In the genomic region with DNA sequence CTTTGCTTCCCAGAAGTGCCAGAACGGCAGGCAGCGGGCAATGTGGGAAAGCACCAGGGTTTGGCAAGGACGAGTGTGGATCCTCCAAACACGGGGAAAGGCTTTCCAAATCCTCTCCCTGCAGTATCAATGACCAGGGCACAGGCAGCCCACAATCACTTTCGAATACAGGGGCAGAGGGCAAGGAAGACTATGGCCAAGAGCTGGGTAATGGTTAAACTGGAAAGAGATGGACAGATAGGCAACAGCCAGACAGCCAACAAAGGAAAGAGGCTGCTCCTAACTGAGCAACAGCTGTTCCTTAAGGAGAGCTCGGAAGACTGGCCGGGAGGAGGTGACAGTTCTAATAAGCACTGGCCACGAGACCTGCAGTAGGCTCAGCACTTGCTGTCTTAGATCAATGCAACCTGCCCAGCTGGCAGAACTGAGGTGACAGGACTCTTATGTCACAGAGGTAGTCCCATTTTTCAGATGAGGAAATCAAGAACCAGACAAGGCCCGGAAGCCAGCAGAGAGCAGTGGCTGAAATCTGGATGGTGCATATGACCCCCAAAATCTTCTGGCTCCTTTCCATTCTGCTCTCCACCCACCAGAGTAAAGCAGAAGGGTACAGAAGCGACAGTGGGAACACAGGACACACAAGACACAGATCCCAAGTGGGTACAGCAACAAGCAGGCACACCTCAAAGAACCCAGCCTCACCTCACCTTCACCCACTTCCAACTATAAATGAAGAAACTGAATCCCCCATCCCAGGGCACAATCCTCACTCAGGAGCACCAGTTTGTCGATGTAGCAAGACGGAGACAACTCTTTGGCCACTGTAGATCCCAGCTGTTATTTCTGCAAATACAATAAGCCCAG, we compare ENCODE assay signal across 9 mouse cellular contexts. TPM values are rescaled to one million over a fixed set of nuclear protein-coding genes. Genes with fewer than 3 reads are reported as not detected.
DNase-seq lines count a peak whose midpoint lies in the region; ATAC-seq lines count a peak whose summit lies in the region.
"Had no signal": no experiment of that assay in that cellular context is flagged by ENCODE, and none has a peak within 500 bp of the region (broad histone marks: within the 10 kb centered on the region; RNA-seq: fewer than 3 reads in every experiment).

No protein-coding gene starts in this region.

- no peaks in the 10 kb centered on the region for H3K9me3 ChIP-seq in lung, embryonic 15.5 days
- H3K9me3 ChIP-seq in forebrain, embryonic 11.5 days (ENCODE audit: control insufficient read depth, low read length), result no peaks in the 10 kb centered on the region
- no peaks in the 10 kb centered on the region for H3K9me3 ChIP-seq in neural tube, embryonic 14.5 days (ENCODE audit: control insufficient read depth, low read length)

- H3K4me1 ChIP-seq in lung, embryonic 15.5 days, result peaks cover 25% of the 10 kb centered on the region
- peaks cover 2% of the 10 kb centered on the region; the same call in 1 of the 2 replicates for H3K4me1 ChIP-seq in forebrain, embryonic 11.5 days (replicated peaks; ENCODE audit: control insufficient read depth, insufficient read depth, low read length)
- H3K4me1 ChIP-seq in neural tube, embryonic 14.5 days (ENCODE audit: control insufficient read depth, insufficient read depth, low read length), result peaks cover 11% of the 10 kb centered on the region

- DNase-seq in lung, postnatal 4 days, result no peak
- no peak for DNase-seq in forebrain, embryonic 11.5 days (ENCODE audit: low spot score)
- DNase-seq in kidney, postnatal 36 days, result peak; percentile 37 to 62
- no peak for DNase-seq in lung, adult 18-20 months
- no peak for DNase-seq in adrenal gland, adult 18-20 months (ENCODE audit: low spot score in 2 of 2)
- DNase-seq in left cerebral cortex, adult 18-20 months (ENCODE audit: low spot score in 2 of 2), result no peak

- H3K4me3 ChIP-seq in lung, embryonic 15.5 days, result peak overlapping the region; percentile 66
- H3K4me3 ChIP-seq in forebrain, embryonic 11.5 days (ENCODE audit: low read depth, low read length), result peak overlapping the region; percentile 89
- H3K4me3 ChIP-seq in neural tube, embryonic 14.5 days (ENCODE audit: low read depth, low read length), result peak overlapping the region; percentile 79

- no peak for ATAC-seq in lung, embryonic 15.5 days (ENCODE audit: borderline replicate concordance, extremely low read depth, low FRiP score, low TSS enrichment)
- ATAC-seq in forebrain, embryonic 11.5 days (replicated peaks; ENCODE audit: low FRiP score), result no peak
- ATAC-seq in neural tube, embryonic 14.5 days (ENCODE audit: low read depth), result no peak

- peak overlapping the region; percentile 73 for H3K9ac ChIP-seq in lung, embryonic 15.5 days
- H3K9ac ChIP-seq in forebrain, embryonic 11.5 days (ENCODE audit: low read length), result peak overlapping the region; percentile 95
- H3K9ac ChIP-seq in neural tube, embryonic 14.5 days (replicated peaks; ENCODE audit: low read depth, low read length), result peak overlapping the region; percentile 94

- peaks cover 52% of the 10 kb centered on the region for H3K36me3 ChIP-seq in lung, embryonic 15.5 days
- H3K36me3 ChIP-seq in forebrain, embryonic 11.5 days (ENCODE audit: control insufficient read depth, insufficient read depth, low read length), result peaks cover 35% of the 10 kb centered on the region
- peaks cover 46% of the 10 kb centered on the region for H3K36me3 ChIP-seq in neural tube, embryonic 14.5 days (ENCODE audit: control insufficient read depth, insufficient read depth, low read length)

- H3K27ac ChIP-seq in lung, embryonic 15.5 days, result peak overlapping the region; percentile 77; the same call in 1 of the 2 replicates
- H3K27ac ChIP-seq in forebrain, embryonic 11.5 days (ENCODE audit: low read depth, low read length), result no peak overlapping the region
- H3K27ac ChIP-seq in neural tube, embryonic 14.5 days (ENCODE audit: low read depth, low read length), result no peak overlapping the region

- no peaks in the 10 kb centered on the region for H3K27me3 ChIP-seq in lung, embryonic 15.5 days
- H3K27me3 ChIP-seq in forebrain, embryonic 11.5 days (ENCODE audit: control insufficient read depth, insufficient read depth, low read length), result no peaks in the 10 kb centered on the region
- no peaks in the 10 kb centered on the region for H3K27me3 ChIP-seq in neural tube, embryonic 14.5 days (ENCODE audit: control insufficient read depth, insufficient read depth, low read length)

- peak overlapping the region; percentile 67 for H3K4me2 ChIP-seq in lung, embryonic 15.5 days
- H3K4me2 ChIP-seq in forebrain, embryonic 11.5 days (ENCODE audit: low read depth, low read length, severe bottlenecking), result peak overlapping the region; percentile 76
- peak overlapping the region; percentile 86 for H3K4me2 ChIP-seq in neural tube, embryonic 14.5 days (ENCODE audit: low read depth, low read length)

- 51% methylated on average over 12 of the region's 12 CpGs for WGBS in lung, embryonic 15.5 days
- 74% methylated on average over 12 of the region's 12 CpGs for WGBS in forebrain, embryonic 11.5 days
- 71% methylated on average over 12 of the region's 12 CpGs for WGBS in neural tube, embryonic 14.5 days

RNA-seq across cellular contexts. Expression of gene Snhg11, which starts 15.4 kb away (rescaled TPM):
- polyA plus RNA-seq in lung, embryonic 15.5 days (2015; fragmentation: Nextera tagmentation; extraction: Ambion mirVana), result 1.7 and 2.9 TPM in 2 replicates
- polyA plus RNA-seq in forebrain, embryonic 11.5 days (2014; fragmentation: Nextera tagmentation; extraction: Ambion mirVana), result 20.2 and 23.8 TPM in 2 replicates
- 687 and 1,092 TPM in 2 replicates for polyA plus RNA-seq in neural tube, embryonic 14.5 days (2014; fragmentation: Nextera tagmentation; extraction: Ambion mirVana)
- total RNA-seq in adrenal gland, adult 18-20 months (2021), result 10 to 100 TPM; 14.2 to 19.7 TPM
- 100 to 1,000 TPM; 627 to 661 TPM for total RNA-seq in left cerebral cortex, adult 18-20 months (2021)
- total RNA-seq: hematopoietic stem cell, adult 5-6 weeks had no signal

RNA-seq across cellular contexts. Expression of gene Ralgapb, which starts 49.7 kb away (rescaled TPM):
- polyA plus RNA-seq in lung, embryonic 15.5 days (2015; fragmentation: Nextera tagmentation; extraction: Ambion mirVana), result 16.2 and 17.7 TPM in 2 replicates
- polyA plus RNA-seq in forebrain, embryonic 11.5 days (2014; fragmentation: Nextera tagmentation; extraction: Ambion mirVana), result 23.2 and 25.1 TPM in 2 replicates
- polyA plus RNA-seq in neural tube, embryonic 14.5 days (2014; fragmentation: Nextera tagmentation; extraction: Ambion mirVana), result 30.5 and 39.4 TPM in 2 replicates
- 10 to 100 TPM; 55.3 to 71.6 TPM for total RNA-seq in adrenal gland, adult 18-20 months (2021)
- 100 to 1,000 TPM; 110 to 112 TPM for total RNA-seq in left cerebral cortex, adult 18-20 months (2021)

RNA-seq across cellular contexts. Expression of gene Lbp, which starts 53.7 kb away (rescaled TPM):
- polyA plus RNA-seq in lung, embryonic 15.5 days (2015; fragmentation: Nextera tagmentation; extraction: Ambion mirVana), result 11.5 and 14.2 TPM in 2 replicates
- 1.5 and 2.4 TPM in 2 replicates for polyA plus RNA-seq in forebrain, embryonic 11.5 days (2014; fragmentation: Nextera tagmentation; extraction: Ambion mirVana)
- 0.62 and 3.7 TPM in 2 replicates for polyA plus RNA-seq in neural tube, embryonic 14.5 days (2014; fragmentation: Nextera tagmentation; extraction: Ambion mirVana)
- 10 to 100 TPM; 19.2 to 30.4 TPM for total RNA-seq in adrenal gland, adult 18-20 months (2021)
- total RNA-seq in left cerebral cortex, adult 18-20 months (2021), result 1 to 10 TPM; 1.3 to 1.5 TPM

Comparison
In these comparisons a context has a peak if more than half of its experiments do, and no peak if none do; other contexts are left out.
1. DNase-seq: peak in kidney, postnatal 36 days (2 of 2); none in lung, postnatal 4 days (0 of 2), forebrain, embryonic 11.5 days (single experiment), lung, adult 18-20 months (0 of 2), adrenal gland, adult 18-20 months (0 of 2) and left cerebral cortex, adult 18-20 months (0 of 2).
2. RNA of gene Snhg11, which starts 15.4 kb away (polyA plus RNA-seq): 687 to 1,092 TPM in neural tube, embryonic 14.5 days; 20.2 to 23.8 TPM in forebrain, embryonic 11.5 days and 1.7 to 2.9 TPM in lung, embryonic 15.5 days; every median in the first group is over 10 times any median in the second.
3. Peak in every context shown above with its lines, with median percentiles within 50 percentile points of each other: H3K4me2 ChIP-seq, H3K4me3 ChIP-seq and H3K9ac ChIP-seq.